Mouse (Mus musculus) urinary bladder, postnatal 36 days (tissue): ENCODE measurements around the gene Gm10277.

Experiments used
- DNase-seq, 2 experiments: peaks; one replicate each; pipeline ENCODE4 v3.0.0; 2022; ENCODE audit warnings: low spot score in 2 of 2, mixed read lengths in 1 of 2

Gm10277 gene

DNA sequence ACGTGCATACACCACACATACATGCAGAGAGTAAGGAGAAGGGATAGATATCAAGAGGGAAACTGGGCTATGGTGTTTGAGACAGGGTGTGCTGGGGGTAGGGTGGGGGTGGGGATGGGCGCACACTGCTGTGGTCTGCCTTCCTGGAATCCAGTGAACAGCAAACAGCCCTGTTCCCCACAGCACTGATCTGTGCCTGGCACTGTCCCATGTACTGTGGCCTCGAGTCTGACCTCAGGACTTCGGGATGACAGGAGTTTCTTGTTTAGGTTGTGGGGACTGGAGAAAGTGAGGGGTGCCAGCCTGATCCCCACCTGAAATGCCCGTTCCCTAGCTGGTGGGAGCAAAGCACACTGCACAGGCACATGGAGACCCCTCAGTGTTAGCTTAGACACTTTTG is at the start of gene Gm10277:
Gm10277 (minus strand) TSS at position 41 of the 400 bp plus-strand sequence.
- no peak for DNase-seq

DNA sequence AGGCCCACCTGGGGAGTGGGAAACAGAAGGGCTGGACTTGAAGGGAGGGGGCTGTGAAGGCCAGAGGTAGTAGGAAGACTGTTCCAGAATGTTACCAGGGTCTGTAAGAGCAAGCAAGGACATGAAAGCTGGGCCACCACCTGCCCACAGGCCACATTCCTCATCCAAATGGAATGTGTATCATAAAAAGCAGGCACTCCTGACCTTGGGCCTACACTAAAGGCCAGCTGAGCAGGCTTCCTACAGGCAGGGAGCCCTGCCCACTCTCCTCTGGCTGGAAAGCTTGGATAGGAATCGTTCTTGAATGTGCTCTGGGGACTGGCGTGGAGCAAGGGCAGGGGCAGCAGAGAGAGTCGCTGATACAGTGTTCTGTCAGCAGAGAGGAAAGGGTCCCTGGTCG is 49.2 kb upstream of the Gm10277 start:
- no peak for DNase-seq

DNA sequence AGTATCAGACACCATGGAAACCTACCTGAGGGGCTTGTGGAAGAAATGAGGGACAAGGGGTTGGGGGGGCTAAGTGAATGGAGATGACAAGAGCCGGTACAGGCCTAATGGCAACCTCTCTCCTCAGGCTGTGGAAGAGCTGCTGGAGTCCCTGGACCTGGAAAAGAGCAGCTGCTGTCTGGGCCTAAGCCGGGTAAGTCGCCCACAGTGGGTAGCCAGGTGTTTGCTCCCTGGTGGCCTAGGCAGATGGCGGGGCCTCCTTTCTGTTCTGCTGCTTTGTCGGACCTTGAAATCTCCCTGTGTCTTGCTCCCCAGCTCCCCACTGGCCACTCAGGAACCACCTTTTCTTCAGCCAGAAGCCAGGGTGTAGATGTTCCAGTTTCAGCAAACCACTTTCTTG is 48.7 kb upstream of the Gm10277 start:
- DNase-seq, result no peak

DNA sequence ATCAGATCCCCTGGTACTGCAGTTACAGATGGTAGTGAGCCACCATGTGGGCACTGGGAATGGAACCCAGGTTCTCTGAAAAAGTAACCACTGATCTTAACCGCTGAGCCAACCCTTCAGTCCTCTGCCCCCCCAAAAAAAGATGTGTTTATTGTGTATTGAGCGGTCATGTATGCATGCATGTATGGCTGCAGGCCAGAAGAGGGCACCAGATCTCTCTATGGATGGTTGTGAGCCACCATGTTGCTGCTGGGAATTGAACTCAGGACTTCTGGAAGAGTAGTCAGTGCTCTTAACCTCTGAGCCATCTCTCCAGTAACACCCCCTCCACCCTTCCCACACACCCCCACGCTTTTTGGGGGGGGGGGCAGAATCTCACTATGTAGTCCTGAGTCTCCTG is 47.6 kb upstream of the Gm10277 start:
- DNase-seq, result no peak

DNA sequence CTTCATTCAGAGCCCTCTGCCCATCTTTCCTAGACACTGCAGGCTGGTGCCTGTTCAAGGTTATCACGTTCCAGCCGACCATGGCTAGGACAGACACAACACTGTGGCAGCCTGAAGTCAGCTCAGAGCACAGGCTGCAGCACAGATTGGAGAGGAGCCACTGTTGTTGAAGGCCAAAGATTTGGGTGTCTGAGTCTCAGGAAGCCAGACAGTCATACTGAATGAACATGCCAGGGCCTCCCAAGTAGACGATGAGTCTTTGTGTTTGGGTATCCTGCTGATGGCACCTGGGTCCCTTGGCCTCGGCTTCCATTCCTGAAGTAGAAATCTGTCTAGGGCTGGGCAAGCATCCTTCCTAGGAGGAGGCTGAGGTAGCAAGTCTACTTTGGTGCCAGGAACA is 45.0 kb upstream of the Gm10277 start:
- no peak for DNase-seq

DNA sequence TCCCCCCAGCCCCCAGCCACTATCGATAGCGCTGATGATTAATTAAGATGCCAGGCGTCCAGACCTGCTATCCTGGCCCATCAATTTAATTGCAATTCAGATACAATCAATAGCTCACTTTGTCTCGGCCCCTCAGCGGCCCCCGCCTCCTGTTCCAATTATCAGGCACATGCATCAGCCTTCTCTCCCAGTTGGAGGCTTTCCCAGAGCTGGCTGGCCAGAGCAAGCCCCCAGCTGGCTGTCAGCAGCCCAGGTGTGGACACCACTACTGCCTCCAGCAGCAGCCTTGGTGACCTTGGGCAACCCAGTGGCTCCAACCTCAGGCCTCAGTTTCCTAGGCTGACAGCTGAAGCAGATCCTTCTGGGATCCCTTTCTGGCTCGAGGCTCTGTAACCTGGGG is 43.3 kb upstream of the Gm10277 start:
- DNase-seq, result no peak

DNA sequence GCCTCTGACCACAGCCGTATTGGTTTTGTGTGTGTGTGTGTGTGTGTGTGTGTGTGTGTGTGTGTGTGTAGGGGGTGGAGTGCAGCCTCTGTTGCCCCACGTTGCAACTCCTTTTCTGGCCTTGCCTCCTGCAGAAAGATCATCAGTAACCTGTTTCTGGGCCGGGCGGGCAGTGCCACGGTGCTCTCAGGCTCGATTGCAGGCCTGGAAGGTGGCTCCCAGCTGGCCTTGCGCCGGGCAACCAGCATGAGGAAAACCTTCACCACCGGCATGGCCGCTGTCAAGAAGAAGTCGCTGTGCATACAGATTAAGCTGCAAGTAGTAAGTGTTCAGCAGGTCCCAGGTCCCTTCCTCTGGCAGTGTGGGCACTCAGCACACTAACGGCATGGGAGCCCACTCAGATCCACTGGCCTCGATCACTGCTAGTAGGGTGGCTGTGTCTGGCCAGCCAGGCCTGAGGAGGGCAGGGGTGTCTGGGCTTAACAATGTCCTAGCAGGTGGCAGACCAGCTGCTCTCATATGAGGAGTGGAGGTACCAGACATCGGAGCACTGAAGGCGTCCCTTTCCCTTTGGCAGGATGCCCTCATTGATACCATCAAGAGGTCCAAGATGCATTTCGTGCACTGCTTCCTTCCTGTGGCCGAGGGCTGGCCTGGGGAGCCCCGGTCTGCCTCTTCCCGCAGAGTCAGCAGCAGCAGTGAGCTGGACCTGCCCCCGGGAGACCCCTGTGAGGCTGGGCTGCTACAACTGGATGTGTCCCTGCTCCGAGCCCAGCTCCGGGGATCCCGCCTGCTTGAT is 41.7 kb upstream of the Gm10277 start:
- DNase-seq, result no peak

DNA sequence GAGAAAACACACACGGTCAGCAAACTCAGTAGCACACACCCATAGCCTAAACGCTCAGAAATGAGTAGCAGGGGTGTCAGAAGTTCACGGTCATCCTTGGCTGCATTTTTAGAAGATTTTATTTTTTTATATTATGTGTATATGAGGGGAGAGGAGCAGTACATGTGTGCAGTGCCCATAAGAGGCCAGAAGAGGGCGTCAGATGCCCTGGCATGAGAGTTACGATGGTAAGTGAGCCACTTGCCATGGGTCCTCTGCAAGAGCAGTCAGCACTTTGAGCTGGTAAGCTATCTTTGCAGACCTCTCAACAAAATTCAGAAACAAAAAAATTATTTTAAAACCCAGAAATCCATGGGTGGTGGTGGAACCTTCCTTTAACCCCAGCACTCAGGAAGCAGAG is 40.6 kb upstream of the Gm10277 start:
- DNase-seq, result no peak

DNA sequence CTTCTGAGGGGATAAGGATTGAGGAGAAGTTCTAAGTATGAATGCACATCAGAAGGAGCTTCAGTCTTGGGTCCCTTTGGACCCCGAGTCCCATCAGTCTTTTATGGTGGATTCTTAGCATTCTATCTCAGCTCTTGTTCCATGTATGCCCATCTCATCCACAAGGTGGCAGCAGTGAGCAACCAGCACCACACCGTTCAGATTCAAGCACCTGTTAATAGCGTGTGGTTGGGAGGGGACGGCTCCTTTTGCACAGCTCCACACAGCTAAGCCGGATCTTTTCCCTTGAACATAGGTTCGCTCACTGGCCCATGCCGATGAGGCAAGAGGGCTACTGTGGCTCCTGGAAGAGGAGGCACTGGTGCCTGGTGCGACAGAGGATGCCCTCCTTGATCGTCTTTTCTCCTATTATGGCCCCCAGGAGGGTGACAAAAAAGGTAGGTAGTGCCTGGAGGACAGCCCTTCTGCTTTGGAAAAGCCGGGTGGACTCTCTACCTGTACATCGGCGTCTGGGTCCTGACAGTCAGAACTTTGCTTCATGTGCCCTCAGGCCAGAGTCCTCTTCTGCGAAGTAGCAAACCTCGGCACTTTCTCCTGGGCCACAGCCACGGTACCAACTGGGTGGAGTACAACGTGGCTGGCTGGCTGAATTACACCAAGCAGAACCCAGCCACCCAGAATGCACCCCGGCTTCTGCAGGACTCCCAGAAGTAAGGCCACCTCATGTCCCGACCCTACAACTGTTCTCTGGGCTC is 39.9 kb upstream of the Gm10277 start:
- DNase-seq, result peak; percentile 66 to 69

DNA sequence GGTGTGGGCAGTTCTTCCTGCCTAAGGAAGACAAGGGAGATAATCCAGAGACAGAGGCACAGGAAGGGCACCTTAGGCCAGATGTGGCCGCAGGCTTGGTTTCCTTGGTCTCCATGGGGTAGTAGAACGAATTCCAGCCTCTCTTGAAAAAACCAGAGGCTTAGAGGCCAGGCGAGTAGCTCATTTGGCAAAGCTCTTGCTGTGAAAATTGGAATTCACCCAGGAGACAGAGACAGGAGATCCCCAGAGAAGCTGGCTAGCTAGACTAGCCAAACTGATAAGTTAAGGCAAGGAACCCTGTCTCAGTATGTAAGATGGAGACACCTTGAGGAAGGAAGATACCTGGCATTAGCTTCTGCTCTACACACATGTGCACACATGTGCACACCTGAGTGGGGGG is 38.8 kb upstream of the Gm10277 start:
- no peak for DNase-seq

DNA sequence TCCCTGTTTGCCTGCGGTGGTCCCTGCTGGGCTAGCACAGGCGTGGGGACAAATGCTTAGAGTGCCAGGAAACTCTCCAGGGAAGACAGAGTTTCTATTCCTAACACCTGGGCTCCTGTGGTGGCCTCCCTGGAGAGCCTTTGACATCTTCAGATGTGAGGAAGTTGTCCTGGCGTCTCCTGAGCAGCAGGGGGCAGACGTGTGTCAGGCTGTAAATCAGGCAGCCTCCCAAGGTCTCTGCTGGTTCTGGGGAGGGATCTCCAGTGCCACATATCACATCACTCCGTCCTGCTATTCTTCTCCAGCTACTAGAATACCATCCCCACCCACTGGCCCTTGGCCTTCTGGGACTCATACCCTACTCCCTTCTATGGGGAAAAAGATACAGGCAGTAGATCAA is 38.3 kb upstream of the Gm10277 start:
- peak in 1 of 2 experiments; percentile 60 for DNase-seq

DNA sequence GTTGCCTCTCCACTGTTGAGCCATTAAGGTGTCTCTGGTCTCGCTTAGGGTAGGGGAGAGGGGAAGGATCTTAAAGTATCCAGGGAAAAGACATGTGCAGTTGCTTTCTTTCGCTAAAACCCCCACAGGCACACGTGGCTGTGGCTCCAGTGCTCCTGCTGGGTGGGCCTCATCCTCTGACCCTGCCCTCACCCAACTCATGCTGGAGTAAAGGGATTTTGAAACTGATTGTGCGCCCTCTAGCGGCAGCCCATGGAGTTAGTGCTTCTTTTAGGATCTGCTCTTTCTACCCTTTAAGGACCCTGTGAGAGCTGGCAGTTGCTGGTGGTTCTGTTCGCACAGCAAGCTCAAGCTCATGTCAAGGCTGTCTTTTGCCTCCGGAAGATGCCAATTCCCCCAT is 35.2 kb upstream of the Gm10277 start:
- no peak for DNase-seq

DNA sequence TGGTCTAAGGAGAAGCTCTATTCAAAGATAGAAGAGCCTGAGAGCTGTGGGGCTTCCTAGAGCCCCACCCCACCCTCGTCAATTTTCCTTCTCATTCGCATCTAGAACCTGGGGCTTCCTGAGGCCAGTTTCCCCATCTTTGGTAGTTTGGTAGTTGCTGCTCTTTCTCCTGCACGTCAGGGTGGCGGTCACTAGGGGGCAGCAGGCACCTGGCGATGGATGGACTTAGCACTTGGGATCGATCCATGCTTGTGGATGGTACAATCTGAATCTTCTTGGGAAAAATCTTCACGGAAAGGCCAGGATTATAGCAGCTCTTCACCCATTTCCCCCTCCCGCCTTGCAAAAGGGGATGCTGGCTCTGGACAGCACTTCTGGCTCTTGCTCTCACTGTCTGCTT is 34.1 kb upstream of the Gm10277 start:
- DNase-seq, result peak; percentile 37 to 59

DNA sequence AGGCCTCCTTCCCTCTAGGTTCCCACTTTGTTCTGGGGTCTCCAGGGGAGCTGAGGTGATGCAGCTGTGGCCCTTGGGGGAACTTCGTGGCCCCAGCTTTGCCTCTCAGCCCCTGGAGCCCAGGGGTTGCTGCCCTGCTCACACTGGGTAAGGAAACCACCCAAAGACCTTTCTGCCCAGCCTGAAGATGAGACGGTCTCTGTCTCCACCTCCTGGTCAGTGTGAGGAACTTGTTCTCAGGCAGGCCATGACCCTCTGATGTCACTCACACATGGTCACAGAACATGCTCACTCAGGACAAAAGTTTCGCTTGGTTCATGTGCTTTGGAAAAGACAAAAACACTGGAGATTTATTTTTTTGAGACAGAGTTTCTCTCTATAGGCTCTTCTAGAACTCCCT is 28.5 kb upstream of the Gm10277 start:
- DNase-seq, result peak; percentile 68 to 69

DNA sequence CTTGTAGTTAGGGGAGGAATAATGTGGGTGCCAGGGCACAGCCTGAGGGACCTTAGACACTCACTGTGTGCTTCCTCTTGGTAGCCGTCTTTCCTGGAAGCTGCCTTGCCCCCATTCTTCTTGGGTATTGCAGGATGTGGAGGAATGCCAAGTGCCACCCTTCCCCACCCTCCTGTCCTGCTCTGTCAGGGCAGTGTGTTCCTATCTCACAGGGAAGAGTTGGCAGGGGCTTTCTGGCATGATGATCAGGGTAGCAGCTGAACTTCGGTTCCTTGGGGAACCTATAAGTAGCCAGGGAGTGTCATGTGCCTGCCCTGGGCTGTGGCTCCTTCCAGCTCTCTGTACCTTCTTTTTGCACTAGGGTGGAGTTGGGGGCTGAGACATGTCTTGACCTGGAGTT is 26.4 kb upstream of the Gm10277 start:
- DNase-seq, result no peak

DNA sequence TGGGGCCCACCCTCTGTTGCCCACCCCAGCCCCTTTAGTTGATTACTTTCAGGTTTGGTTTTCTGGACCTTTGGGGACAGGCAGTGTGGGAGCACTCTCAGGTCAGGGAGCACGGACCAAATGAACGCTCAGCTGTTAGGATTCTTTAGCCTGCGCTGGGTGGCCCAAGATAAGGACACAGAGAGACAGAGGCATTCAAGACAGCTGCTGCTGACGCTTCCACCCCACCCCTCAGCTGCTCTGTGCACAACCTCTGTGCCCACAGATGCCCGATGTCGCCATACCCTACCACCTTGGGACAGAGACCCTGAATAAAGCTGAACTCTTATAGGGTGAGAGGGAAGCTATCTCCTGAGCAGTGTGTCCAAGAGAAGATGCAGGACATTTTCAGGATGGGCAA is 22.5 kb upstream of the Gm10277 start:
- DNase-seq, result no peak

DNA sequence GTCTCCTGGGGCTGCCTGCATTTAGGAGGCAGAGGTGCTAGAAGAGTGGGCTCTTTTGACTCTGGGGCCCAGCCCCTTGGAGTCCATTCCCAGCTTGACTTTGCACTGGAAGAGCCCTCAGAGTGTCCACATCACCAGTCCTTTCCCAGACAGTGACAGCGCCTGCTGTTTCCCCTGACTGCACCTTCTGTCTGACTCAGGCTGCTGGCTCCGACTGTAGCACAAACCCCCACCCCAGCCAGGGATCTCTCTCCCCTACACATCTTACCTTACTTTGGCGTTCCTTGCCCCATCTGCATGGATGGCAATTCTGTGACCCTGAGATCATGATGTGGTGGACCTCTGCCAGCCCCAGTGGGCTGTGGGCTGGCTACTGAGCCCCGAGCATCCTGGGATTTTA is 21.7 kb upstream of the Gm10277 start:
- DNase-seq, result no peak

DNA sequence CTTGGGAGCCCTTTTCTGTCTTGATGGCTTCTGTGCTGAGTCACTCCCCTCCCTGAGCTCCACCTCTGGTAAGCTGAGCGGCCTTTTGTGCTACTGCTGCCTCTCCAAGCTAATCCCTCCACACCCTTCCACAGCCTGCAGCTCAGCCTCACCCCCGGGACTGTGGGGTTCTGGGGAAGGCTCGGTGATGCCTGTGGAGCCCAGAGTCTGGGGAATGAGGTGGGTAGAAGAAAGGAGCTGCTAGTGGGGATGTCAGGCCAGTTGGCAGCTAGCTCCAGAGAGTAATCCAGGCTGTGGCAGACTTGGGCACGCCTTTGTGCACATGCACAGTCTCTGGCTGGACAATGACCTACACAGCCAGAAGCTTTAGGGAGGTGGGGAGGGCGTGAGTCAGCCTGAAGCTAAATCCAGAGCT is 20.5 kb upstream of the Gm10277 start:
- DNase-seq, result no peak

DNA sequence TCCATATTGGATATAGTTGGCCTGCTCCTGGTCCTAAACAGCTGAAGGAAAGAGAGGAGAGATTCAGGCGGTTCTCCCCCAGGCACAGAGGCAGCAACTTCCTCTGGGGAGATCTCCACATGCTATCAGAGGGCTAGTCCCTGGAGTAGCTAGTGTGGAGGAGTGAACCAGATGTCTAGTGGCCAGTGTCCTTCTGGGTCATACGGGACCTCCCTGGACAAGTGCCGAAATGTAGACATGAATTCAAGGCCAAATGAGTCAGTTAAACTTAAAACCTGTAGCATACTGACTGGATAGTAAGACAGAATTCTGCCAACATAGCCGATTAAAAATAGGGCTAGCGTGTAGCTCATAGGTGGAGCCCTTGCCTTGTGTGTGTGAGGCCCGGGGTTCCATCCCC is 19.3 kb upstream of the Gm10277 start:
- DNase-seq, result no peak

DNA sequence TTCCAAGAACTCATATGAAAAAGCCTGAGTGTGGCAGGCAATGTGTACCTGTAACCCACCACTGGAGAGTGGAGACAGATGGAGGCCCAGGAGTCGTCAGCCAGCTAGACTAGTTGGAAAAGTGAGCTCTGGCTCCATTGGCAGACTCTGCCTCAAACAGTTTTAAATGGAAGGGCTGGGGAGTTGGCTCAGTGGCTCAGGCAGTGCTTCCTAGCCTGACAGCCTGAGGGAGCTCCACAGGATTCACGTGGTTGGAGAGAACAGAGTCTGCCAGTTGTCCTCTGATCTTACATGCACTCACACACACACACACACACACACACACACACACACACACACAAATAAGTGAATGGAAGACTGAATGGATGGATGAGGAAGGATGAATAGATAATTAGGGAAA is 18.7 kb upstream of the Gm10277 start:
- no peak for DNase-seq

DNA sequence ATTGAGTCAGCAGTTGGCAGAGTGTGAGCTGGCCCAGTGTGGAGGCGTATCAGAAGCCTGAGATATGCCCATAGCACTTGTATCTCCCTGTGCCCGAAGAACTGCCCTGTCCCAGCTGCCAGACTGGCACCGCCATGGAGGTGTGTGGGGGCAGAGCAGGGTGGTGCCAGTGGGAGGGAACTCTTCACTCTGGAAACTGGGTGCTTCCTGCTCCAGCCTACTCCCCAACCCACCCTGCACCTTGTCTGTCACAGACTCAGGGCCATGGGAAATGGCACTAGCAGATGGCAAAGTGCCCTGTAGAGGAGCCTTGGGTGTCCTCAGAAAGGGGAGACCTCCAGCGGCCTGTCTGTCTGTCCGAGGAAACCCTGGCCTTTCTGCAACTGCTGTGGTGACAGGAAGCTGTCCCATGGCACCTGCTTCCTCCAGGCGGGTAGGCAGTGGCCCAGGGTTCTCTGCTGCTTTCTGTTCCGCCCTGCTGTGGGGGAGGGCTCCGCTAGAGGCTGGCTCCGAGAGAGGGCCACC is 14.9 kb upstream of the Gm10277 start:
- no peak for DNase-seq

DNA sequence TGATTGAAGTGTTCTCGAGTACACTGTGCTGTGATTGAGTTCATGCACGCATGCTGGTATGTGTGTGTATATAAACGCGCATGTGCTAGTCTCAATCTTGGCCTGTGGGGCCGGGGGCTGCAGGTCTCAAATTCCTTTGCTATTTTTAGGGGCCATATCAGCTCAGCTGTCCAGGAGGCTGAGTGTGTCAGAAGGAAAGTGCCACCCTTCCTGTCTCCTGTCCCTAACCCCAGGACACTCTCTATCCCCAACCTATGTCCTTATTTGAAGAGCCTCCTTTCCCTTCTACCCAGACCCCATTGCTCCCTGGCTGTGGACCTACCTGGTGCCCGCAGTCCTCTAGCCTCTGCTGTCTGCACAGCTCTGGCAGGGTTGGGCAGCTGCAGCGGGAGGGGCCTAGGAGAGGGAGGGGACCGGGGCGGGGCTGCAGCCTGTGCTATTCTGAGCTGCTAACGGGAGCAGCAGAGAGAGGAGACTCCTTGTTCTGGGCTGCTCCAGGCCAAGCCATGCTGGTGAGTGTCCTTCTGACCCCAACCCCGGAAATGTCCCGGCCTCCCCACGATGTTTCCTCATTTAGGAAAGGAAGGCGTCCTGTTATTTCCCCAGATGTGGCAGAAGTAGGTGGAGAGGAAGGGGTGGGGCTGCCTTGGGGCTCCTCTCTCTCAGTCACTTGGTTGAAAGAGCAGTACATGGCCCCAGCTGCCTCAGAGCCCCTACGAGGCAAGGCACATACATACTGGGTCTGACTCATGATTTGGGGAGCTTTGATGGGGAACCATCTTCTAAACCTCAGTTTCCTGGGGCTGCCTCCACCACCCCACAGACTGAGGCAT is 13.5 kb upstream of the Gm10277 start:
- peak in 1 of 2 experiments; percentile 69 for DNase-seq
